Mouse (Mus musculus) layer of hippocampus, adult 8-10 months (tissue): Measurements from ENCODE around the gene Tubgcp5. TPM values are rescaled to one million over a fixed set of nuclear protein-coding genes. Genes with fewer than 3 reads are reported as not detected.
"Not testable (repeated sequence)": the region's sequence is repeated elsewhere in the genome, so short reads cannot be mapped to it uniquely, and the experiment has no call there.

Experiments
- DNase-seq, 2 experiments: peaks; one replicate each; pipeline ENCODE4 v3.0.0; 2022; ENCODE audit warnings: low spot score in 2 of 2
- total RNA-seq, 4 experiments: library from RNA; stranded (reverse); gene quantifications; 2 replicates each; pipeline ENCODE4 v1.2.4; 2022

Gene Tubgcp5
- 10 to 100 TPM; 29.9 to 40.8 (median 36.8) TPM for total RNA-seq

GRCm38 (mm10) chr7:55793952-55794603 lies at the start of gene Tubgcp5:
Gene Tubgcp5, plus strand, starts transcription at chr7:55794154.
- peak; percentile 97 to 98 for DNase-seq

GRCm38 (mm10) chr7:55744566-55745220 lies 49.3 kb upstream of the Tubgcp5 start:
- DNase-seq, result peak; percentile 81 to 83

- no peak for DNase-seq
These were observed 43.1 kb upstream of the Tubgcp5 start for GRCm38 (mm10) chr7:55750841-55751240.

GRCm38 (mm10) chr7:55759346-55759745 lies 34.6 kb upstream of the Tubgcp5 start:
- DNase-seq, result no peak

- no peak for DNase-seq
These were observed 26.0 kb upstream of the Tubgcp5 start, which contains the start of gene Siglech for GRCm38 (mm10) chr7:55767926-55768325. Gene Siglech, plus strand, starts transcription at chr7:55768178.

- no peak for DNase-seq
These were observed 13.9 kb upstream of the Tubgcp5 start for GRCm38 (mm10) chr7:55780011-55780410.

- DNase-seq, result no peak
These were observed 11.5 kb upstream of the Tubgcp5 start for GRCm38 (mm10) chr7:55782493-55782892.

GRCm38 (mm10) chr7:55784580-55784979 lies 9.4 kb upstream of the Tubgcp5 start:
- DNase-seq, result no peak

- not testable (repeated sequence) for DNase-seq
These were observed 3.4 kb upstream of the Tubgcp5 start for GRCm38 (mm10) chr7:55790586-55790985.

GRCm38 (mm10) chr7:55792280-55792679 lies 1.7 kb upstream of the Tubgcp5 start:
- peak; percentile 28 to 37 for DNase-seq

- DNase-seq, result no peak
These were observed 560 bp upstream of the Tubgcp5 start for GRCm38 (mm10) chr7:55793236-55793951.

GRCm38 (mm10) chr7:55799981-55800380 lies 6.0 kb downstream of the Tubgcp5 start:
- DNase-seq, result no peak

GRCm38 (mm10) chr7:55809967-55810366 lies 16.0 kb downstream of the Tubgcp5 start:
- no peak for DNase-seq

GRCm38 (mm10) chr7:55824468-55824867 lies 30.5 kb downstream of the Tubgcp5 start:
- no peak for DNase-seq

GRCm38 (mm10) chr7:55827551-55827950 lies 33.6 kb downstream of the Tubgcp5 start:
- no peak for DNase-seq

GRCm38 (mm10) chr7:55836877-55837276 lies 42.9 kb downstream of the Tubgcp5 start:
- DNase-seq, result no peak

GRCm38 (mm10) chr7:55841445-55841844 lies 47.5 kb downstream of the Tubgcp5 start, which contains the start of gene Cyfip1:
Gene Cyfip1, plus strand, starts transcription at chr7:55841745.
- DNase-seq, result no peak

GRCm38 (mm10) chr7:55841977-55842503 lies 48.1 kb downstream of the Tubgcp5 start:
- DNase-seq, result peak; percentile 81 to 83

- no peak for DNase-seq
These were observed 48.7 kb downstream of the Tubgcp5 start for GRCm38 (mm10) chr7:55842504-55843152.

GRCm38 (mm10) chr7:55846606-55847312 lies 52.8 kb downstream of the Tubgcp5 start:
- no peak for DNase-seq
